Mouse (Mus musculus): Measurements from ENCODE around the gene Ctdsp2.

GRCm38 (mm10) chr10:127003334-127003733 is 24.8 kb downstream of the Ctdsp2 start:
- no peak for TF ChIP-seq POLR2A (IDR thresholded peaks at IDR 0.05; ENCODE audit: low read depth, low read length)
- no peak for TF ChIP-seq CTCF (conservative IDR thresholded peaks at IDR 0.05 in 1 of 2, IDR thresholded peaks at IDR 0.05 in 1 of 2; ENCODE audit: low read depth in 2 of 2, low read length in 2 of 2)
- TF ChIP-seq MAFK (IDR thresholded peaks at IDR 0.05; ENCODE audit: insufficient replicate concordance, low read length) = no peak
- no peak for TF ChIP-seq MYC (IDR thresholded peaks at IDR 0.05; ENCODE audit: low read depth, low read length)
- no peak for TF ChIP-seq ELF1 (IDR thresholded peaks at IDR 0.05; ENCODE audit: low read depth, low read length)
- TF ChIP-seq MAZ (IDR thresholded peaks at IDR 0.05; ENCODE audit: low read depth, low read length) = no peak
- no peak for TF ChIP-seq RAD21 (IDR thresholded peaks at IDR 0.05; ENCODE audit: low read depth, low read length)
- TF ChIP-seq UBTF (IDR thresholded peaks at IDR 0.05; ENCODE audit: low read depth, low read length) = no peak
- TF ChIP-seq TBP (conservative IDR thresholded peaks at IDR 0.05; ENCODE audit: low read depth, low read length) = no peak
- TF ChIP-seq MXI1 (IDR thresholded peaks at IDR 0.05; ENCODE audit: low read depth, low read length) = no peak
- TF ChIP-seq TCF12 (IDR thresholded peaks at IDR 0.05; ENCODE audit: low read depth, low read length) = no peak
- TF ChIP-seq MAX (IDR thresholded peaks at IDR 0.05; ENCODE audit: low read length) = no peak
- TF ChIP-seq ETS1 (conservative IDR thresholded peaks at IDR 0.05; ENCODE audit: low read depth, low read length) = no peak
- TF ChIP-seq ZNF384 (IDR thresholded peaks at IDR 0.05; ENCODE audit: low read depth, low read length) = no peak
